Mouse (Mus musculus): ENCODE data around the gene Efna2.

Efna2 gene

DNA sequence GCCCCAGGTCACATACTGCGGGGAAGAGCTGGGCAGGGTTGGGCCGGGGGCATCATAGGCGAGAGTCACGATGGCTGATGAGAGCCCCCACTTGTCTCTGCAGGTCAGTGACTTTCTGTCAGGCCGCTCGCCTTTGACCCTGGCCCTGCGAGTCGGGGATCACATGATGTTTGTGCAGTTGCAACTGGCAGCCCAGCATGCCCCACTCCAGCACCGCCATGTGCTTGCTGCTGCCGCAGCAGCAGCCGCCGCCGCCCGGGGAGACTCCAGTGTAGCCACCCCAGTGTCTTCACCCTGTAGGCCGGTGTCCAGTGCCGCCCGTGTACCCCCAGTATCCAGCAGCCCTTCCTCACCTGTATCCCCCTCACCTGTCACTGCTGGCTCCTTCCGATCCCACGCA is 25.6 kb upstream of the Efna2 start:
- CTCF ChIA-PET, result interaction anchor here (1.1 kb wide), 1 partner anchor 9 kb away, joined by 3 read pairs; no protein-coding TSS in a partner anchor

DNA sequence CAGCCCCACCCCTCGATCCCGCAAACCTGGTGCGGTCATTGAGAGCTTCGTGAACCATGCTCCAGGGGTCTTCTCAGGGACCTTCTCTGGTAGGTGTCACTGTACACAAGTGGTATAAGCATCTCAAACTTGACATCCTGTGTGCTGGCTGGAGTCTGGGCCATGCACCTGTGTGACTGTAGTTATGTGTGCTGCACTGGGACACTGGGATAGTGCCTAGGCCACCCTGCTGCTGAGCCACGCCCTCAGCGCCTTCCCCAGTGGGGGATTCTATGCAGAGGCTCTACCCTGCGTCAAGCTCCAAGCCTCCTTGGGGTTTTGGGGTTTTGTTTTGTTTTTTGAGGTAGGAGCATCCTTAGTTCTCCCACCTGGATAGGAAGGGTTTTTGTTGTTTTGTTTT is 24.9 kb upstream of the Efna2 start:
- CTCF ChIA-PET, result interaction anchor here (1.1 kb wide), 1 partner anchor 9 kb away, joined by 3 read pairs; no protein-coding TSS in a partner anchor

DNA sequence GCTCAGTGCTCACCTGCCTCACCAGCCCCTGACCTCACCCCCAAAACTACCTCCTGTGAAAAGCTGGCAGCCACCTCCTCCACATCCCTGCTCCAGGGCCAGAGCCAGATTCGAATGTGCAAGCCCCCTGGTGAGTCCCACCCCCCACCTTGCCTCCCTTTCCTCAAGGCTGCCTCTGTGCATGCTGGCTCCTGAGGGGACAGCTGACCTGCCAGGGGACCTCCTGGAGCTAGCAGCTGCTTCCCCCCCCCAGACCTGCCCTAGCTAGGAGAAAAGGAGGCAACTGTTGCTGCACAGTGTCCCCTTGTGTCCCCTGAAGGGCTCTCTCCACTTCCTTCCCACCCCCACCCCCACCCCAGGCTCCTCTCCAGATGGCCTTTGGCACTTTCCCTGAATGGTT is 24.0 kb upstream of the Efna2 start:
- CTCF ChIA-PET, result no interaction called here

GRCm38 (mm10) chr10:80156002-80156751 is 23.1 kb upstream of the Efna2 start:
- CTCF ChIA-PET, result interaction anchor here (0.6 kb wide), 1 partner anchor 16 kb away, joined by 5 read pairs; the partner anchor contains the start of gene Cbarp

DNA sequence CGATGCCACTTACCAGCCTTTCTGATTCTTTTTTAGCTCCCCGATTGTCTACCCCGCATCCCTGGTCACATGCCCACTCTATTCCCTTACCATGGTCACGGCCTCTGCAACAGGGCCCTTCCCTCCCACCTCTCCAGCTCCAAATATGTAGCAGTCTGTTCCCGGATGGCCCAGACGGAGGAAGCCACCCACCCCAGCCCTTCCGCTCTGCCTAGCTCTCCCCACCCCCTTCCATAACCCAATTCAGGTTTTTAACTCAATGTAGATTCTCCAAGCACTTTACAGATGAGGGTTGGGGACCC is 22.6 kb upstream of the Efna2 start:
- CTCF ChIA-PET, result no interaction called here

DNA sequence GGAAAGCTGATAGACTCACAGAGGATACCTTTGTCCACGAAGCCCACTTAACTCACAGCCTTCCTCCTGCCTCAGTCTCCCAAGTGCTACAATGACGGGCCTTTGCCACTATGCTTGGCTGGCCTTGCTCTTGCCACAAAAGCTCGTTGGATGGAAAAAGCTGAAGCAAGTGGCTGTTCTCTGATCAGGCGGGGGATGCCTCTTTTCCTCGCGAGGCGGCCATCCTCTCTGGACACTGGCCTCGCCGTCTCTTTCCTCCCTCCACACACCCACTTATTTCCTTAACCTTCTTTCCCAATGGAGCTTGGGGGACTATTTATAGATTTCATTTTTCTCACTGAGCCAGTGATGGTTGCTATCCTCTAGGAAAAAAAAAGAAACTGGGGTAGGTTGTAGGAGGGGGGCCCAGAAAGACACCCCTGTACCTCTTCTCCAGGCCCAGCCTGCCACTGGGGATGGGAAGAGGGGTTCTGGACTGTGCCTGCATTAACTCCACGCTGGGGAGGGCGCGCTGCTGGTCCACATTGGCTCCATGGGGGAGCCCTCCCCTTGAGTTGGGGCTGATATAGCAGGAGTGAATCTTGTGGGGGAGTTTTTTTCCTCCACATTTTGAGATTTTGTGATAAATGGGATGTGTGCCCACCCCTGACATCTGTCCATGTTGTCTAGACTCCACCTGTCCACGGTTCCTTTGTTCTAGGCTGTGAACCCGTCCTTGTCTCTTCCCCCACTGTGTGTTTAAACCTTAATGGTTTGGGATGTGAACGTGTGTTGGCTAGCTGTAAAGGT is 21.9 kb upstream of the Efna2 start:
- CTCF ChIA-PET, result interaction anchor here (0.7 to 1.3 kb wide), 3 partner anchors 9 to 82 kb away, joined by 5 read pairs; partner anchors contain the start of gene Cbarp

DNA sequence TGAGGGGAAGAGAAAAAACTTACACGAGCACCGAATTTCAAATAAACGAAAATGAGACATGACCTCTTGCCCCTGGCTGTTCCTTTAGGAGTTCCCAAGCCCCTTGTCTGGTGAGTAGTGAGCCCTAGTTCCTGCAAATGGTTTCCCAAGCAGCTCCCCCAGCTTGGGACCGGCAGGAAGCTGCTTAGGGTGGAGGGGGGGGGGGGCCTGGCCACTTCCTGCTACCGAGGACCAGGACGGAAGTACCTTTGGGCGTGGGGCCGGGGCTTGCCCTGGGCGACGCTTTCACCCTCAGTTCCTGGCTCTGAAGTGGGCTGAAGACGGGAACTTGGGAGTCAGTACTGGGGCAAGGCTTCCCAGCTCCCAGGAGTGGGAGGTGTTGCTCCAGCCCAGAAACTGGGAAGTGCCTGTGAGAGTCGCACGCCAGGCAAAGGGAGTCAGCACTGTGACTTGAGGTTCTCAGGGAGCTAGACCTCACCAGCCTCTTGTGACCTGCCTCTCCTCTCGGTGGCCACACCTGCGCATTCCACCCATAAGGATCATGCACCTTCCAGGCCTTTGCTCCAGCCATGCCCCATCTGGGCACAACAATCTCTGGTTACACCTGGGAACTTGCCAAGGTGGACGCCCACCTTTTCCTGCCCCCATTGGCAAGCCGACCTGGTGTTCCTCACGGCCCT is 20.8 kb upstream of the Efna2 start:
- CTCF ChIA-PET, result interaction anchor here (0.5 to 1.3 kb wide), 6 partner anchors 8 to 1948 kb away, joined by 3 to 5 read pairs (median 5); partner anchors contain the start of gene Cbarp

DNA sequence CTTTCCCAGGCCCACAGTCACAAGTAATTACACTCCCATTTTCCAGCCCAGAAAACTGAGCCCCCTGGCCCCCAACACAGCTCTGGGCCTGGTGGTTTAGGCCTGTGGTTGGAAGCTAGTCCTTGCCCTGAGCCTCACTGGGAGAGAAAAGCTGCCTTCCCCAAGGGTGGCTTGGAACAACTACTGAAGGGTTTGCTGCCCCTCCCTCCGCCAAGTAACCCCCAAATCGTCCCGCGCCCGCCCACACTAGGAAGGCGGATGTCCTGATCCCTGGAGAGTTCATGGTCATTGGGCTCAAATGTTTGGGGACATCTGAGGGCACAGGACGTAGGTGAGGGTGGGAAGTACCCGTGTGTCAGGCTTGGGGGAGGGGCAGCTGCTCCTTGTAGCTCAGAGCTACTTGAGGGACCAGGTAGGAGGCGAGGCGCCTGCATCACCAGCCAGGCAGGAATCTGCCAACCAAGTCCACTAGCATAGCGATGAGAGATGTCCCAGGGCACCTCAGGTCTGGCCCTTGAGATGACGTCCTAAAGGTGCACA is 20.2 kb upstream of the Efna2 start:
- CTCF ChIA-PET, result interaction anchor here (1.3 kb wide), 1 partner anchor 8 kb away, joined by 5 read pairs; no protein-coding TSS in a partner anchor

DNA sequence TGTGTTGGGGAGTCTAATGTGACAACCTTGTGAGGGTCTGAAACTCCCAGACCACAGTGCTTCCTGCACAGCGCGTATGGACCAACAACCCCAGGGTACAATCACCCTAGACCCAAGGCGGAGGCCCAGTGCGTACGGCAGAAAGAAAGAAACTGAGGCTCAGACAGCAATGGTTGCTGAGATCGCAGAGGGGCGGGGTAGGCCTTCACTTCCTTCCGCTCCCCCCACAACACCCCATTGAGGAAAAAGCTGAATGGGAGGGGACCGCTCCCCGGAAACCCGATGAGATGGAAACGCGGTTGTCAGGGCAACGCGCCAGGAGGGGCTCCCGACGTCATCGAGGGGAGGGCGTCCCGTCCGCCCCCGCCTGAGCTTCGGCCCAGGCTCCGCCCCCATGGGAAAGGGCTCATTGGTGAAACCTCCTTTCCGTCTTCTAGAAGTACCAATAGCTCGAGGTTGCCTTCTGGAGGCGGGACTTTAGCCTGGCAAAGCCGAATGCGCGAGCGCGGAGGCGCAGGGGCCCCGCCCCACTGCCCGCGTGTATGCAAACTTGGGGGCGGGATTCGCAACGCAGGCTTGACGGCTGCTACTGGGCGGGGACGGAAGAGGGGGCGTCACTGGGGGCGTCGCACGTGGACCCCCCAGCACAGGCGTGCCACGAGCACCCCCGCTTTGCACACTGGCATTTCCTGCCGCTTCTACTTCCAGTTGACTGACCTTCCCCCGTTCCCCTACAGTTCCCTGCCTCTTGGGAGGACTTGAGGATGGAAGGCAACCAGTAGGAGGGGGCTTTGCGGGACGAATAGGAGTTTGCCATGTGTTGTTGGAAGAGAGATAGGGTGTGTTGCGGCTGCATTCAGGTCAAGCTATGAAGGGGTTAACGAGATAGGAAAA is 19.5 kb upstream of the Efna2 start:
- CTCF ChIA-PET, result interaction anchor here (0.6 kb wide), 1 partner anchor 770 kb away, joined by 3 read pairs; the partner anchor contains the start of gene Gadd45b

DNA sequence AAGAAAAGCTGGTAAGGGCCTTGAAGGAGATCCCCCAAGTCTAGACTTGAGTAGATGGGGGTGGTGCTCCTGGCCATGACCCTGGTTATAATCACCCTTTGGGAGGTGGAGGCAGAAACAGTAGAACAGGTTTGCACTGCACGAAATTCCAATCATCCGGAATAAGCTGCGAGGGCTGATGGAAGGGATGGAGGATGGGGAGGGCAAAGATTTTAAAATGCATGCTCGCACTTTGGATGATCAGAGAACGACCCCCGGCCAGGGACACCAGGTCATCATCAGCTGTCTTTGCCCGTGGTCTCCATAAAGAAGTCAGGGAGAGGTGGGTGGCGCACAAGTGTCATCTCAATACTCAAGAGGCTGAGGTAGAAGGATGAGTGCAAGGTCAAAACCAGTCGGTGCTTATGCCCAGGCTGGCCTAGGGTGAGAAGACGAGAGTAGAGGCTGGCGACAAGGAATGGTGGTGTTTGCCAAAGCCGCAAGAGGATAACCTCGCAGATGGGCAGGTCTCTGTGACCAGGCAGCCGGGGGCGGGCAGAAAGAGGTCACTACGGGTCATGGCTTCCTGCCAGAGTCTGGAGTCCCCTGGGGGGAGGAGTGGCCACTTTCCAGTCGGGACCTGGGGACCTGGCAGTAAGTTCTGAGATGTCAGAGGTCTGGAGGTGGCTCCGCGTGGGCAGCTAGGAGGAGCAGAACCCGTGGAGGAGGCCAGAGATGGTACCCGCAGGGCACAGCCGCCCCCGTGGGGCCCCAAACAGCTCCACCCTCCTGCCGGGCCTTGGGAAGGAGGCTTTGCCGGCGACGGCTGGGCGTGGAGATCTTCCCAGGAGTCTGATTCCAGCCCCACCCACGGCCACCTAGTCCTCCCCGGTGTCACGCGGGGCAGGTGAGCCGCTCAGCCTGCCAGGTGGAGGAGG is 18.6 kb upstream of the Efna2 start:
- CTCF ChIA-PET, result interaction anchor here (0.6 to 1.4 kb wide), 2 partner anchors 9 to 769 kb away, joined by 3 to 5 read pairs; partner anchors contain the start of gene Gadd45b

- CTCF ChIA-PET, result interaction anchor here (1.4 to 2.0 kb wide), 2 partner anchors 10 to 19 kb away, joined by 5 read pairs; no protein-coding TSS in a partner anchor
These were observed 17.6 kb upstream of the Efna2 start for GRCm38 (mm10) chr10:80161522-80162242.

DNA sequence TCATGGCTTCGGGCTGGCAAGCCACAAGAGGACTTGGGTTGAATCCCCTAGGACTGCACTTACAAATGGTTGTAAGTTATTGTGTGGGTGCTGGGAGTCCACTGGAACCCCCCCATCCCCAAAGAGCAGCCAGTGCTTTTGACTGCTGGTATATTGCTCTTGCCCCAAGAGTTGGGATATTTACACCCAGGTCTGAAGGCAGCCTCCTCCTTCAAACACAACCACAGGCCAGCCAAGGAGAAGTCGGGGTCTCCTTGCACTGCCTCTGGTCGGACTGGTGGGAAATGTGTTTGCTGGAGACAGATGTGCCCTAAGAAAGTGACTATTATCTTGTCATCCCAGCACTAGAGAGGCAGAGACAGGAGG is 17.1 kb upstream of the Efna2 start:
- CTCF ChIA-PET, result interaction anchor here (1.4 to 2.0 kb wide), 2 partner anchors 11 to 19 kb away, joined by 5 read pairs; no protein-coding TSS in a partner anchor

- CTCF ChIA-PET, result interaction anchor here (0.7 to 2.0 kb wide), 2 partner anchors 9 to 20 kb away, joined by 3 to 5 read pairs; no protein-coding TSS in a partner anchor
These were observed 16.5 kb upstream of the Efna2 start for GRCm38 (mm10) chr10:80162716-80163299.

- CTCF ChIA-PET, result interaction anchor here (0.6 to 2.4 kb wide), 2 partner anchors 17 to 335 kb away, joined by 5 to 23 read pairs; no protein-coding TSS in a partner anchor
These were observed 15.6 kb upstream of the Efna2 start for GRCm38 (mm10) chr10:80163721-80164120.

GRCm38 (mm10) chr10:80164161-80164997 is 14.9 kb upstream of the Efna2 start:
- CTCF ChIA-PET, result interaction anchor here (0.6 to 2.4 kb wide), 2 partner anchors 18 to 335 kb away, joined by 5 to 23 read pairs; no protein-coding TSS in a partner anchor

GRCm38 (mm10) chr10:80164998-80165344 is 14.3 kb upstream of the Efna2 start:
- CTCF ChIA-PET, result interaction anchor here (2.4 kb wide), 1 partner anchor 19 kb away, joined by 23 read pairs; no protein-coding TSS in a partner anchor

All from spleen, embryonic (tissue).